Mouse (Mus musculus): ENCODE results near the gene Eps8. TPM values are rescaled to one million over a fixed set of nuclear protein-coding genes. Genes with fewer than 3 reads are reported as not detected.

Eps8 gene
- polyA plus RNA-seq, 1 experiment from 2014 or later: 31.7 TPM

- ATAC-seq (ENCODE audit: low read depth): no peak
- no peak overlapping the region for H3K9ac ChIP-seq (ENCODE audit: low read length)
- no peak overlapping the region for H3K4me3 ChIP-seq (ENCODE audit: low read length)
- H3K9me3 ChIP-seq (ENCODE audit: control insufficient read depth, low read length): no peaks in the 10 kb centered on the region
- no peaks in the 10 kb centered on the region for H3K36me3 ChIP-seq (ENCODE audit: control insufficient read depth, insufficient read depth, low read length)
- H3K27me3 ChIP-seq (ENCODE audit: control insufficient read depth, insufficient read depth, low read depth, low read length): no peaks in the 10 kb centered on the region
- WGBS: 93% methylated on average over 5 of the region's 5 CpGs
- peaks cover 17% of the 10 kb centered on the region; the same call in 1 of the 2 replicates for H3K4me1 ChIP-seq (replicated peaks; ENCODE audit: control insufficient read depth, insufficient read depth, low read length)
- H3K27ac ChIP-seq (ENCODE audit: low read length): no peak overlapping the region
- H3K4me2 ChIP-seq (ENCODE audit: low read depth, low read length): no peak overlapping the region
Measured at GRCm38 (mm10) chr6:137556636-137557035, 98.0 kb downstream of the Eps8 start.

DNA sequence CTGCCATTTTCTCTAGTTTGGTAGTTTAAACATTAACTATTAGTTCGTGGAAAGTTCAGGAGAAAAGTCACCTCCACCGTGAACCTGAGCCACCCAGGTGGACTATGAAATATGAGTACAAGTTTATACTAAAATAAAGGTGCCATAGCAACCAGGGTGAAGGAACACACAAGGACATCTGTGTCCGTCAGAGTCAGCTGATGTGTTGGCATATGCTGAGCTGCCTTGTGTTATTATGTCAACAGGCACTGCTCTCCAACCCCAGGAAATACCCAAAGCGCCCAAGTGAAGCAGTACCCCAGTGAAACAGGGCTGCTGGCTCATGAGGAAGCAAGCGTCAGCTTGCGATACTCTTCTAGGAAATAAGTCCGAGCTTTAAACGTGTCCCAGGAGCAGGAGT lies 104.5 kb downstream of the Eps8 start:
- Histone ChIP-seq H3K27me3 (ENCODE audit: control insufficient read depth, insufficient read depth, low read depth, low read length) (no peaks in the 10 kb centered on the region), H3K36me3 (ENCODE audit: control insufficient read depth, insufficient read depth, low read length) (no peaks in the 10 kb centered on the region), H3K4me1 (replicated peaks; ENCODE audit: control insufficient read depth, insufficient read depth, low read length) (no peaks in the 10 kb centered on the region), H3K4me2 (ENCODE audit: low read depth, low read length) (no peak overlapping the region), H3K9me3 (ENCODE audit: control insufficient read depth, low read length) (no peaks in the 10 kb centered on the region), H3K27ac (ENCODE audit: low read length) (no peak overlapping the region), H3K4me3 (ENCODE audit: low read length) (no peak overlapping the region), H3K9ac (ENCODE audit: low read length) (no peak overlapping the region)
- peak; percentile 51; the same call in 1 of the 2 replicates for ATAC-seq (ENCODE audit: low read depth)
- 39% methylated on average over 8 of the region's 8 CpGs for WGBS

DNA sequence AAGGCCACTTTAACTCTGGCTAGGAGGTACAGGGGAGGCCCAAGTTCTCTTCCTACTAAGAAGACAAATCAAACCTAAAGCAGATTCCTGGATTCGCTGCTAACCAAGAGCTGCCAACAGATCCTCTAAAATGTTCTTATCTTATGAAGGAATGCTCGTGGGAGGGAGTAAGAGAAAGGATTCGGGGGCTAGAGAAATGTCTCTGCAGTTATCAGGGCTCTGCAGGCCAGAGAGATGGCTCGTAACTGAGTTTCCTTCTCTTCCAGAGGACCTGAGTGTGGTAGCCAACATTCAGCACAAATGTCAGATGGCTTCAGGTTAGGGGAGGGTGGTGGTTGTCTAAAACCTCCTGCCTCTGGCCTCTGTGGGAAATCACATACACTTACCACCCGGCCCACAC lies 106.1 kb downstream of the Eps8 start:
- Histone ChIP-seq H3K4me2 (ENCODE audit: low read depth, low read length) (no peak overlapping the region), H3K4me3 (ENCODE audit: low read length) (no peak overlapping the region), H3K4me1 (replicated peaks; ENCODE audit: control insufficient read depth, insufficient read depth, low read length) (no peaks in the 10 kb centered on the region), H3K9ac (ENCODE audit: low read length) (no peak overlapping the region), H3K27me3 (ENCODE audit: control insufficient read depth, insufficient read depth, low read depth, low read length) (no peaks in the 10 kb centered on the region), H3K27ac (ENCODE audit: low read length) (no peak overlapping the region), H3K36me3 (ENCODE audit: control insufficient read depth, insufficient read depth, low read length) (no peaks in the 10 kb centered on the region), H3K9me3 (ENCODE audit: control insufficient read depth, low read length) (0 out of 2 replicates have a peak, but pooled peaks cover 3% of the 10 kb centered on the region)
- ATAC-seq (ENCODE audit: low read depth): no peak
- 54% methylated on average over 5 of the region's 5 CpGs for WGBS

GRCm38 (mm10) chr6:137547555-137547954 lies 107.1 kb downstream of the Eps8 start:
- Histone ChIP-seq H3K27me3 (ENCODE audit: control insufficient read depth, insufficient read depth, low read depth, low read length) (no peaks in the 10 kb centered on the region), H3K4me1 (replicated peaks; ENCODE audit: control insufficient read depth, insufficient read depth, low read length) (peaks cover 8% of the 10 kb centered on the region), H3K36me3 (ENCODE audit: control insufficient read depth, insufficient read depth, low read length) (no peaks in the 10 kb centered on the region), H3K9ac (ENCODE audit: low read length) (no peak overlapping the region), H3K9me3 (ENCODE audit: control insufficient read depth, low read length) (0 out of 2 replicates have a peak, but pooled peaks cover 3% of the 10 kb centered on the region), H3K27ac (ENCODE audit: low read length) (no peak overlapping the region), H3K4me2 (ENCODE audit: low read depth, low read length) (no peak overlapping the region), H3K4me3 (ENCODE audit: low read length) (no peak overlapping the region)
- WGBS: 53% methylated on average over 2 of the region's 2 CpGs
- ATAC-seq (ENCODE audit: low read depth): no peak

DNA sequence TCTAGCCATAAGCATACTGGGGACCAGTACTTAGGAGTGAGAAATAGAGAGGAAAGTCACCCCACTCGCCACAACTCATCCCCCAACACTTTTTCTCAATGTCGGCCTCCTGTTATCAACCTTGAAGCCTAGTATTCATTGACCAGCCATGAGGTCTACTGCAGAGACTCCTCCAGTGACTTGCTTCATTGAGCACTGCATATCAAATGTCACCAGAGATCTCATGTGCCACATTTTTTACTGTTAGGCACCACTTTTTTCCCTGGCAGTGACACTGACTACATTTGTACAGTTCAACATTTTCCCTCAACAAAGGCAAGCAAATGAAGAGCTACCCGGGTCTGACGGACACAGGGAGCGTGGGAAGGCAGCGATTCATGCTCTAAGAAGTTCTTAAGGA lies 108.6 kb downstream of the Eps8 start:
- H3K9ac ChIP-seq (ENCODE audit: low read length): no peak overlapping the region
- H3K4me2 ChIP-seq (ENCODE audit: low read depth, low read length): no peak overlapping the region
- no peaks in the 10 kb centered on the region for H3K27me3 ChIP-seq (ENCODE audit: control insufficient read depth, insufficient read depth, low read depth, low read length)
- H3K4me1 ChIP-seq (replicated peaks; ENCODE audit: control insufficient read depth, insufficient read depth, low read length): peaks cover 17% of the 10 kb centered on the region
- no peak overlapping the region for H3K27ac ChIP-seq (ENCODE audit: low read length)
- no peaks in the 10 kb centered on the region for H3K36me3 ChIP-seq (ENCODE audit: control insufficient read depth, insufficient read depth, low read length)
- H3K4me3 ChIP-seq (ENCODE audit: low read length): no peak overlapping the region
- H3K9me3 ChIP-seq (ENCODE audit: control insufficient read depth, low read length): 0 out of 2 replicates have a peak, but pooled peaks cover 3% of the 10 kb centered on the region
- no peak for ATAC-seq (ENCODE audit: low read depth)
- 86% methylated on average over 6 of the region's 6 CpGs for WGBS

DNA sequence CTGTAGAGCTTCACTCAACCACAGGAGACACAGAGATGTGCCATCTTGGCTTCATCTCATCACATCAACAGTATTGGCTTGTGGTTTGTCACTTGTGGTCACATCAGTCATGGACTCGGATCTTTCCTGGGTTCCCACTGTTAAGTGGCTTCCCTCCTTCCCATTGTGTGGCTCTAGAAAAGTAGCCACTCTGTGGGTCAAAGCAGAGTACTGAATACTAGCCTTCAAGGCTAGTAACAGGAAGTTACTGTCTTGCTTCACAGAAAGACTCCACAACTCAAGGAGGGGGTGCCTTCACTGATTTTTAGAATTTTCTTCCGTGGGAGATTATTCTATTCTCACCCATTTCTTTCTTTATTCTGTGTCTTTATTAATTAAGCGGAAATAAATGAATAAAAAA lies 109.3 kb downstream of the Eps8 start:
- Histone ChIP-seq H3K4me2 (ENCODE audit: low read depth, low read length) (no peak overlapping the region), H3K4me1 (replicated peaks; ENCODE audit: control insufficient read depth, insufficient read depth, low read length) (peaks cover 20% of the 10 kb centered on the region), H3K27me3 (ENCODE audit: control insufficient read depth, insufficient read depth, low read depth, low read length) (no peaks in the 10 kb centered on the region), H3K27ac (ENCODE audit: low read length) (no peak overlapping the region), H3K9me3 (ENCODE audit: control insufficient read depth, low read length) (0 out of 2 replicates have a peak, but pooled peaks cover 3% of the 10 kb centered on the region), H3K9ac (ENCODE audit: low read length) (no peak overlapping the region), H3K4me3 (ENCODE audit: low read length) (no peak overlapping the region), H3K36me3 (ENCODE audit: control insufficient read depth, insufficient read depth, low read length) (no peaks in the 10 kb centered on the region)
- 89% methylated on average over 3 of the region's 3 CpGs for WGBS
- ATAC-seq (ENCODE audit: low read depth): no peak

DNA sequence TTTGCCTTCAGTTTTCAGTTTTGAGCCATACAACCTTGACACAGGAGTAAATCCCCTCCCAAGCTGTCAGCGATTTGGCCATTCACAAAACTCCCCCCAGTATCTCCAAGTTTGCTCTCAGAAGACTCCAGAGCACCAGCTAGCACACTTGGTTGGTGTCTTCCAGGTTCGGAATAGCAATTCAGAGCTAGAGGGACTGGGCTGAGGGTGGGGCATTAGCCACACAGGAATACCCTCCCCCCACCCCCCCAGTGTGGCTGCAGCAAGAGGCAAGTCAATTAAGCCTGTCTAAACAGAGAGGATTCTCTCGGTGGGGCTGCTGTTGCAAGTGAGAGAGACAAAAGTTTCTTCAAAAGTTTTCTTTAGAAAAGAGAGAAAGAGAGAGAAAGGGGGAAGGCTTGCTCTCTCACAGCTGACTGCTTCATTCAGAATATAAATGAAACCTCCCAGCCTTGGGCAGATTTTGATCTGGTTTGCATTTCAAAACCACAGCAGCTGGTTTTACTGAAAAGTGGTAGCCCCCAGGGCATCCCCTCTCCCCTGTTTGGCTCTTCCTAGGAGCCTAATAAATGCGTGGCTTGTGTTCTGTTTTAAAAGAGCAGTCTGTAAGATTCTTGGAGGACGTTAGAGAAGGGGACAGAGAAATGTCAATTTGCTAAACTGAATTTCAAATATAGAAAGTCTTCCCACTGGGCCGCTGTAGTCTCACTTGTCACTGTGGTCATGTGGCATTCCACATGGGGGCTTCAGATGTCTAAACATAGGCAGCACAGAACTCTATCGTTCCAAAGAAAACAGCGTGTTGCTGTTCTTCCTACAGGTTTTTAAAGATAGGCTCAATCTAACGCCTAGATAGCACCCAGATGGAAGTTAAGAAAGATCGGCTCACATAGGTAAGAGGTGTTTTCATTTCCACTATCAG lies 112.2 kb downstream of the Eps8 start:
- H3K9me3 ChIP-seq (ENCODE audit: control insufficient read depth, low read length): 0 out of 2 replicates have a peak, but pooled peaks cover 3% of the 10 kb centered on the region
- H3K4me3 ChIP-seq (ENCODE audit: low read length): no peak overlapping the region
- no peaks in the 10 kb centered on the region for H3K27me3 ChIP-seq (ENCODE audit: control insufficient read depth, insufficient read depth, low read depth, low read length)
- WGBS: 13% methylated on average over 10 of the region's 10 CpGs
- H3K4me1 ChIP-seq (replicated peaks; ENCODE audit: control insufficient read depth, insufficient read depth, low read length): peaks cover 22% of the 10 kb centered on the region
- no peak overlapping the region for H3K4me2 ChIP-seq (ENCODE audit: low read depth, low read length)
- H3K36me3 ChIP-seq (ENCODE audit: control insufficient read depth, insufficient read depth, low read length): no peaks in the 10 kb centered on the region
- H3K9ac ChIP-seq (ENCODE audit: low read length): no peak overlapping the region
- no peak for ATAC-seq (ENCODE audit: low read depth)
- no peak overlapping the region for H3K27ac ChIP-seq (ENCODE audit: low read length)

- H3K9ac ChIP-seq (ENCODE audit: low read length): no peak overlapping the region
- 0 out of 2 replicates have a peak, but pooled peaks cover 3% of the 10 kb centered on the region for H3K9me3 ChIP-seq (ENCODE audit: control insufficient read depth, low read length)
- H3K27ac ChIP-seq (ENCODE audit: low read length): peak overlapping the region; percentile 60
- peak overlapping the region; percentile 38 for H3K4me2 ChIP-seq (ENCODE audit: low read depth, low read length)
- WGBS: 38% methylated on average over 17 of the region's 17 CpGs
- H3K27me3 ChIP-seq (ENCODE audit: control insufficient read depth, insufficient read depth, low read depth, low read length): no peaks in the 10 kb centered on the region
- peaks cover 22% of the 10 kb centered on the region for H3K4me1 ChIP-seq (replicated peaks; ENCODE audit: control insufficient read depth, insufficient read depth, low read length)
- ATAC-seq (ENCODE audit: low read depth): peak; percentile 52
- H3K36me3 ChIP-seq (ENCODE audit: control insufficient read depth, insufficient read depth, low read length): no peaks in the 10 kb centered on the region
- no peak overlapping the region for H3K4me3 ChIP-seq (ENCODE audit: low read length)
Measured at GRCm38 (mm10) chr6:137541216-137542176, 113.2 kb downstream of the Eps8 start.

DNA sequence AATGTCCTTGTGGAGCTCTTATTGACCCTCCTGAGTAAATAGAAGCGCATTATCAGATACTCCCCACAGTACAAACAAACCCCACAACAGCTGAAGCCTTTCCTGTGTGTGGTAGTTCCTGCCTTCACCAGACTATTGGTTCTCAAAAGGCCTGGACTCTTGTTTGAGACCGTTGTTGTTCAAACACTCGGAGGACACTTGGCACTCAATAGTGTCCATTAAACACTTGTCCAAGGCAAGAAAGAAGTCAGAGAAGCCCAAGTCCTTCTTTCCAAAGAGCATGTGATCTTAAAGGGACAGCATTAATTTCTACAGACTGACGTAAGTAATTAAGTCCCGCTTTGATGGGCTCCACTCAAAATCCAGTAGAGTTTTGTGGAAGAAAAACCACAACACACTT lies 113.9 kb downstream of the Eps8 start:
- no peak overlapping the region for H3K9ac ChIP-seq (ENCODE audit: low read length)
- H3K27ac ChIP-seq (ENCODE audit: low read length): peak overlapping the region; percentile 60
- H3K4me2 ChIP-seq (ENCODE audit: low read depth, low read length): peak overlapping the region; percentile 38
- WGBS: 50% methylated on average over 5 of the region's 5 CpGs
- peak; percentile 81 for ATAC-seq (ENCODE audit: low read depth)
- peaks cover 3% of the 10 kb centered on the region; the same call in 1 of the 2 replicates for H3K36me3 ChIP-seq (ENCODE audit: control insufficient read depth, insufficient read depth, low read length)
- H3K4me3 ChIP-seq (ENCODE audit: low read length): no peak overlapping the region
- H3K27me3 ChIP-seq (ENCODE audit: control insufficient read depth, insufficient read depth, low read depth, low read length): no peaks in the 10 kb centered on the region
- 0 out of 2 replicates have a peak, but pooled peaks cover 3% of the 10 kb centered on the region for H3K9me3 ChIP-seq (ENCODE audit: control insufficient read depth, low read length)
- peaks cover 22% of the 10 kb centered on the region for H3K4me1 ChIP-seq (replicated peaks; ENCODE audit: control insufficient read depth, insufficient read depth, low read length)

Measured in lung, embryonic 16.5 days (tissue).